Mouse (Mus musculus): ENCODE measurements around the gene Ppp4r2.

The Ppp4r2 gene

DNA sequence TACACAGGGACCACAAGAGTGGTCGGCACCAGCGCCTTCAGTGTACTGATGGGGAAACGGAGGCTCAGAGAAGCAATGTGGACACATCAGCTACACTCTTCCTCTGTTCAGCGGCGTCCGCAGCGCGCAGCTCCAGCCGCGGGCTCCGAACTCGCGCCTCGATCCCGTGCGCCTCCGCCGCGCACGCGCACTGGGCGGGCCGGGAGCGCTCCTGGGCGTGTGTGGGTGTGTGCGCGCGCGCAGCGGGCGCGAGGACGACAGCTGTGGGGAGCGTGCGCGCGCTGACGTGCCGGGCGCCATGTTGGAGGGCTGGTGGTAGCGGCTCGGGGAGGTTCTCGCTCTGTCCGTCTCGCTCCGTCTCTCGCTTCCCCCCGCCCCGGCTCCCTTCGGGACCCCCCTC is at the start of gene Ppp4r2:
Gene Ppp4r2 (plus strand): TSS at position 268 of the 400 bp plus-strand sequence.
- peak; percentile 63 for DNase-seq (ENCODE audit: low spot score)

DNA sequence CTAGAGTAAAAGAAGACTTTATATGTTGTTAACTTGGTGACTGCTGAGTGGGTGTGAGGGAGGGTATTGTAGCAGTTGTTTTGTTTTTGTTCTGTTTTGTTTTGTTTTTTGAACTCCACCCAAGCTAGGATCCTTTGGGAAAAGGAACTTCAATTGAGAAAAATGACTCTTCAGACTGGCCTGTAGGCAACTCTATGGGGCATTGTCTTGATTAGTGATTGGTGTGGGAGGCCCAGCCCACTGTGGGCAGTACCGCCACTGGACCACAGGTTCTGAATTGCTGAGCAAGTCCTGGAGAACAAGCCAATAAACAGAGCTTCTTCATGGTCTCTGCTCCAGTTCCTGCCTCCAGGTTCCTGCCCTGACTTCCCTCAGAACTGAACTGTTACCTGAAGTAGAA is 45.7 kb upstream of the Ppp4r2 start:
- no peak for DNase-seq (ENCODE audit: low spot score)

DNA sequence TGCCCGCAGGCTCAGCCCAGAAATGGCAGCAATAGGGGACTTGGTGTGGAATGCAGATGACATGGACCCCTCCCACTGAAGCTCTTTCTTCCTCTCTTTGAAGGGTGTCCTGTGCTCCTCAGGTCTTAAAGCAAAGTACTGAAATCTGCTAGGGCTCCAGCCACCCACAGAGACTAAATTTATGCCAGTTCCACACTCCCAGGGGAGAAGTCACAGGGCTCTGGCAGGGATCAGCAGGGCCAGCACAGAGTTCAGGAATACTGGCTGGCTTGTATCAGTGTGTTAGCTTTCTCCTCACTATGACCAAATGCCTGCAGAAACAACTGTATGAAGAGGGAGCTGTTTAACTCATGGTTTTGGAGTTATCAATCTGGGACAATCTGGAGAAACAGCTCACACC is 44.3 kb upstream of the Ppp4r2 start:
- DNase-seq (ENCODE audit: low spot score) = no peak

DNA sequence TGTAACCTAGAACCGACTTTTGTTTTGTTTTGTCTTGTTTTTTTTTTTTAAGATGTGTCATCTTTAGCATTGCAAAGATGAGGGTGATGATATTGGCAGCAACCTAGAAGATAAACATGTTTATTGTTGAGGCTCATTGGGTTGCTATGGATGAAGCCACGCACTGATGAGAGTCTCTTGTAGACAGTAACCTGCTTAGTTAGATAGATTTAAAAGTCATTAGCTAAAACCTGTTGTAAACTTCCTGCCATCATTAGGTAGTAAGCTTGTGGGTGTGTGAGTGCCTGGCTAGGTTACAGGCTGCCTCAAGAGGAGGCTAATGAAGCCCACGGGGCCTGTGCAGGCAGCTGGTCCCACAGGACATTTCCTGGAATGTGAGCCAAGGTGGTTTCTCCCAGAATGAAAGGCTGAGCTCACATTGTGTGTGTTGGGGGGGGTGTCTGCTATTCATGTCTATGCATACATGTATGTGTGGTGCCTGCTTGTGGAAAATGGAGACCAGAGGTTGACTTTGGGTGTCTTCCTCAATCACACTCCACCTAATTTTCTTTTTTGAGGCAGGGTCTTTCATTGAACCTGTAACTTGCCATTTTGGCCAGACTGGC is 41.3 kb upstream of the Ppp4r2 start:
- DNase-seq (ENCODE audit: low spot score) = no peak

DNA sequence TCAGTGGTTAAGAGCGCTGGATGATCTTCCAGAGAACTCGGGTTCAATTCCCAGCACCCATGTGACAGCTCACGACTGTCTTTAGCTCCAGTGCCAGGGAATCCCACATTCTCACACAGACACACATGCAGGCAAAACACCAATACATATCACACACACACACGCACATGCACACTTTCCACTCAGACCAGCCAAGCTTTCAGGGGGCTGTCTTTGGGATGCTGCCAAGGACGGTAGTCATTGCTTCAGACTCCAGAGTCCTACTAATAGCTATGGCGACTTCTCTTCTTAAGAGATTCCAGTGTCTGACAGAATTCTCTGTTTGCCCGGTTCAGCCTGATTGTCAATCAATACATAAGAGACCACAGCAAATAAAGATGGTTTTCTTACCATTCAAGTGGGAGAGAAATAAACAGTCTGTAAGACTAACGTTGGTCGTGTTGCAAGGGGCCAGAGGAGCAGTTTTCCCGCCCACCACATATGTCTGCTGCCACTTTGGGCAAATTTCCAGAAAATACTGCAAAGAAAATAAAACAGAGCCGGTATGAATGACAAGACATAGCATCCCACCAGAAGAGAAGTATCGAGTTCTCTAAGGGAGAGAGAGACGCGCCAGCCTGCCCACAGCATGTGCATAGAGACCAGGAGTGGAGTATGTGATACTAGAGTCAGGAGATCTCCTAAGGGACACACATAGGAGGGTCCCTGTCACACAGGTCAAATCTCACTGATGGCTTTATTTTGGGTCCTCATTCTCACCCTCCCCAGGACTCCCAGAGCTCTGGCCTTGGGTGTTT is 40.3 kb upstream of the Ppp4r2 start:
- DNase-seq (ENCODE audit: low spot score) = no peak

DNA sequence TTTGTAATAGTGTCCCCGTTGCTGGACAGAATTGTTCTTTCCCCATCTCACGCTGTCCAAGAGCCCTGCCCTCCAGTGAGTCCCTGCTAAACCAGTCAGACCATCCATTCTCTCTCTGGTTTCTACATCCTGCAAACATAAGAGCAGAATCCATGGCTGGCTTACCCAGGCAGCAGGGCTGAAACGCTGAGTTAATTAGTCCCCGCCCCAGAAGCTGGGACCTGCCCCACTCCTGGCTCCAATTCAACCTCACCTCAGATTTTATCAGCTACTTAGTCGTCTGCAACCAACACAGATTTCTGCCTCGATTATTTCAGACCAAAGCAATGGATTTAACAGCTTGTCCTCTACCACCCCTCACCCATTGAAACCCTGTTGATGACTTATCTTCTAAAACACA is 37.6 kb upstream of the Ppp4r2 start:
- no peak for DNase-seq (ENCODE audit: low spot score)

DNA sequence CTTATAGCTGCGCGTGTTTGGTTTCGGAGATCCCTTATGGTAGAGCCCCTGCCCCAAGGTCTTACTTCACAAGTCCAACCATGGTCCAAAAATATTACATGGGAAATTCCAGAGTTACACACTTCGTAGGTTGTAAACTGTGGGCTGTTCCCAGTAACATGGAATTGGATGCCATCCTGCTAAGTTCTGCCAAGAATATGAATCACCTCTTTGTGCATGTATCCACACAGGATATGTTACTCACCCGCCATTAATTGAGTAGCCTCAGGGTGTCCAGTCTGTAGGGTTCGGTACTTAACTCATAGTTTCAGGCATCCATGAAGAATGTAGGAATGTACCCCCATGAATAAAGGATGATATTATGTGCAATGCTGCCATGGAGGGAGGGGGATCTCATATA is 34.1 kb upstream of the Ppp4r2 start:
- DNase-seq (ENCODE audit: low spot score) = no peak

DNA sequence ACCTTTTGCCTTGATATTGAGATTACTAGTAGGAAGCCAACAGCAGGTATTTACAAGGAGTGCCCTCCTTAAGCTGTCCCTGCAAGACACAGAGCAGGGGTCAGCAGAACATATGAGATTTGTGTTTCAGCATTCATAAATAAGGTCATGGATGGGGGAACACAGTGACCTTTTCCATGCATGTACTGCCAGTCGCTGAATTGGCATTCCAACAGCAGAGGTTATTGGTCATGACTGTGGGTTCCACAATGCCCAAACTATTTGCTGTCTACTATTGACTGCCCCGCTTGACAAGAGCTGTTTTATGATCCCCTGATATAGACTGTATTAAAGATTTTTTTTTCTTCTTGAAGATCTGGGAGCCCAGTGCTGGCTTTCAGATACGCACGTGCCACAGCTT is 33.7 kb upstream of the Ppp4r2 start:
- no peak for DNase-seq (ENCODE audit: low spot score)

DNA sequence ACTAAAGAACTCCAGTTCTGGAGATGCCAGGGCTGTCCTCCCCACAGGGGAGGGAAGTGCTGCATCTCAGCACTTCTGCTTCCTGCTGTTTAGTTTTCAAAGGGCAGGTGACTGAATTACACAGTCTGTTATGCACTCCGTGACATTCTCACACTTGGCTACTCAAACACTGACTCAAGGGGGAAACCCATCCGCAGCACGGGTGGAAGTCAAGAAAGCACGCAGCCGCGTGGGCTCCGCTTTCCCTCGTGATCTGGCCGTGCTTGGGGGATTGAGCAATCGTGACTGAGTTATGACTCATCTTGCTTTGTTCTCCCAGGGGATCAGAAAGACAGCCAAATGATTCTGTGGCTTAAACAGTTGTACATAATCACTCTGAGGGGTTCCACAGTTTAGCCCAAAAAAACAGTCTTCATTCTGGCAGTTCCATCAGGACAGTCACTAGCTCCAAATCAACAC is 32.9 kb upstream of the Ppp4r2 start:
- no peak for DNase-seq (ENCODE audit: low spot score)

DNA sequence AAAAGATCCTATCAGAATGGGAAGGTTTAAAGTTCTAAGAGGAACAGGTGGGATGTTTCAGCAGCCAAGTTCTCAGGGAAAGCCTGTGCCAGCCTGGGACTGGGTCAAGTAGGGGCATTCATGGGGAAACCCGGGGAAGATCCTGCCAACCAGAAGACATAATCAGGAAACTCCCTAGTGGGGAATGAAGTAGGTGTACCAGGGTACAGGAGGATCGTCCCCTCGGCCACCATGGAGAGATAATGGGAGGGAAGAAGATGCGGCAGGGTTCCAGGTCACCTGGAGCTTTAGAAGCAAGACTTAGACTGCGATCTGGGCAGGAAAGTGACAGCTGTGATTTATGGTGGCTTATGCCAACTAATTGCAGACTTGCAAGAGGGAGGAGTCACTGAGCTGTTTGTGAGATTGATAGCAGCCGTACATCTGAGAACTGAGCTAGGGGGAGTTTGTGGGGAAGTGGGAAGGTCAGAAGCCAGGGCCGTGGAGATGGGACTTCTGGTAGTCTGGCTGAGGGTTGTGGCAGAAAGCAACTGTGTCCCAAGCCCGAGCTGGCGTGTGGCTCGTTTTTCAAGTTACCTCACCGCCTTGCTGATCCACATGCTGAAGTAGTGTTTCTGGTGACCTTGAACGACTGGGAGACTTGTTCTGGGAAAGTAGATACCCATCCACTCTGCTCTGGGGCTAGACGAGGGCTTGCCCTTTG is 30.9 kb upstream of the Ppp4r2 start:
- no peak for DNase-seq (ENCODE audit: low spot score)

DNA sequence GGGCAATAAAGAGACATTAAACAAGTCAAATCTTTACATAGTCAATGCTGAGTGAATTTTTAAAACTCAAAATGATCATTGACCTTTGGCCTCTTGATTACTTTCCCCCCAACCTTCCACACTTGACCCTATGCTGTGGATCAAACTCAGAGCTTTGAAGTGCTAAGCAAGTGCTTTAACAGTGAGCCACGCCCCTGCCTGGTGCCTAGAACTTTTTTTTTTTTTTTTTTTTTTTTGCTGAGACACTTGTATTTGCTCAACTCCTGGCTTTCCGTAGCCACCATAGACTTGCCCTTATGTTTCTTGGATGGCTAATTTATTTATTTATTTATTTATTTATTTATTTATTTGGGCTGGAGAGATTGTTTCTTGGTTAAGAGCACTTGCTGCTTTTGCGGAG is 30.2 kb upstream of the Ppp4r2 start:
- no peak for DNase-seq (ENCODE audit: low spot score)

DNA sequence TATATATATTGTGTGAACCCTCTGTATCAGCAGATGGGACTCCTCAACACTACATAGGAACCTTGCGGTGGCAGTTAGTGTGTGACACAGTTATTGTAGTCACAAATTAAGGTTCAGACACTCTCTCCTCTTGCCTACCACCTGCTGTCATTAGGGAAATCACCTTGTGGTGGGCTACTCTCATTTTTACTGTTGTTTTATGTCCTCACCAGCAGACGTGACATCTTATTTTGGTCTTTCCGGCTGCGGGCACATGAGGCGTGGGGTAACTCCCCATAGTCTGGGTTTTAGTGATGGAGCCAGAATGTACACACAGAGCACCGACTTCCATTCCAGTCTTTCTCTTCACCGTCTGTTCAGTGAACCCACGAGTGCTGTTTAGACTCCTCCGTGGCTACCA is 26.2 kb upstream of the Ppp4r2 start:
- DNase-seq (ENCODE audit: low spot score) = no peak

DNA sequence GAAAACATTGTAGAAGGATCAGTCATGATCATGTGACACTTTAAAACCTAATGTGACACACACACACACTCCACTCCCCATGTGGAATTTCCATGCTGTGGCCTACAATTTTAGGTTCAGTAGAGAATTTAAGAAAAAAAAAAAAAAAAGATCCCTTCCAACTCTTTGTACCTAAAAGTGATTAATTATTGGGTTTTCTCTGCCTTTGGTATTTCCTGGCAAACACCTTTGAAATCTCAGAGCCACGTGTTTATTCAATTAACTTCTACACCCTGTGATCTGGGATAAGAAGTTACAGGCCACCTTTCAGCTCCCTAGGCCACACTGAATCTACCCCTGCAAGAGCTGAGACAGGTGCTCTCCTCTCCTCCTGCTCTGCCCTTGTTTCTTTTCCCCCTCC is 25.7 kb upstream of the Ppp4r2 start:
- DNase-seq (ENCODE audit: low spot score) = no peak

DNA sequence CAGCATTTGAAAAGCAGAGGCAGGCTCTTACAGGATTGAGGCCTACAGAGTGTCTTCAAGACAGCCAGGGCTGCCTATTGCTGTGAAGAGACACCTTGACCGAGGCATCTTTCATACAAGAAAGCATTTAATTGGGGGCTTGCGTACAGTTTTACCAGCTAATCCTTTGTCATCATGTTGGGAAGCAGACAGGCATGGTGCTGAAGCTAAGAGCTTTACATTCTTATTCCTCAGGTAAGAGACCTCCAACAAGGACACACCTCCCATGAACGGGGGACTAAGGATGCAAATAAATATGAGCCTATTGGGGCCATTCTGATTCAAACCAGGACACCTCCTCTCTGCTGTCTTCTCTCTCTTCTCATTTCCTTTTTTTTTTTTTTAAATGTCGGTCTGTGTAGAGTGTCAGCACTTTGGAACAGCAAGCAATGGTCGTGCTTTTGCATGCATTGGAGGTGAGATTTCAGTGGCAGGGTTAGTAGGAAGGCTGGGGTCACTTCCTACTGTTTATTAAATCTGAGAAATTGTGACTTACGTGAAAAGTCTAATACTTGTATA is 25.1 kb upstream of the Ppp4r2 start:
- no peak for DNase-seq (ENCODE audit: low spot score)

DNA sequence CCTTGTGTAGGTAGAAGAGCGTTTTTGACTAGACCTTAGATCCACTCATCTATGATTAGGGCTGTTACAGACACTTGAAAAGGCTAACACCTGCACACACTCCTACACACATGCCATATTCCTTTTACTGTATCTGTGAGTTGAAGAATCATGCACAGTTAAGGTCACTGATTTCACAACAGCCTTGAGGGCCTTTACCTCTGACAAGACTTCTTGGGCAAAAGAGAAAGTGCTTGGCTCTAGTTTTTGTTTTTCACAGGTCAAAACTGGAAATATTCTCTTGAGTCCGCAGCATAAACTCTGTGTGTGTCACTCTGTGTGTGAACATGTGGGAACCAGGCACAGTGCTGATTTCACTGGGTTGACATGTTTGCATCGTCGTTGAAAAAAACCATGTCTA is 23.3 kb upstream of the Ppp4r2 start:
- no peak for DNase-seq (ENCODE audit: low spot score)

DNA sequence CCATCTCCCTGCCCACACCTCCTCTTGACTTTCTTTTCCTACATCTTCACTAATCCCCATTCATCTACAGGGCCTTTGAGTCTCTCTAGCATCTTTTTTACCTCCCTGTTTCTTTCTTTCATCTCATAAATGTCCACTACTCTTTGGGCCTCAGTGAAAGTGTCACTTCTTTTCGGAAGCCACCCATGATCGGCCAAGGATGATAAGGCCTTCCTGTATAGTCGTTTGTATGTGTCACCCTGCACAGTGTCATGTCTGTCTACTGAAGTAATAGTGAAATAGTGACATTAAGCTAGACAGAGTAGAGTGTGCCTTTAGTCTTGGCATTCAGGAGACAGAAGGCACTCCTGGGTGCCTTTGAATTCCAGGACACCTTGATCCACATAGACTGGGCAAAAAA is 21.7 kb upstream of the Ppp4r2 start:
- no peak for DNase-seq (ENCODE audit: low spot score)

DNA sequence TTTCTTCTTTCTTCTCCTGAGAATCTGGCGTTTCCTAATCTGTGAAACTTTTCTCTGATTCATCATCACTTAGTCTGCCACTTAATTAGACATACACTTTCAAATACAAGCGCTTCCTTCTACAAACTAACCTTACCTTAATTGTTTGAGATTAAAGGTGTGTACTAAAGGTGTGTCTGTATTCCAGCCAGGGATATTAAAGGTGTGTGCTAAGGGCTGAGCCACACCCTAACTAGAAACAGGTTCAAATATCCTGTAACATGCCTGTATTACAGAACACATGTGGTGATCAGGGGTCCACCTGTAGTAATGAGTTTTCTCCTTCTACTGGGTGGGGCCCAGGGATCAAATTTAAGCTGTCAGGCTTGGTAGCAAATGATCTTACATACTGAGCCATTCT is 12.1 kb upstream of the Ppp4r2 start:
- DNase-seq (ENCODE audit: low spot score) = no peak

DNA sequence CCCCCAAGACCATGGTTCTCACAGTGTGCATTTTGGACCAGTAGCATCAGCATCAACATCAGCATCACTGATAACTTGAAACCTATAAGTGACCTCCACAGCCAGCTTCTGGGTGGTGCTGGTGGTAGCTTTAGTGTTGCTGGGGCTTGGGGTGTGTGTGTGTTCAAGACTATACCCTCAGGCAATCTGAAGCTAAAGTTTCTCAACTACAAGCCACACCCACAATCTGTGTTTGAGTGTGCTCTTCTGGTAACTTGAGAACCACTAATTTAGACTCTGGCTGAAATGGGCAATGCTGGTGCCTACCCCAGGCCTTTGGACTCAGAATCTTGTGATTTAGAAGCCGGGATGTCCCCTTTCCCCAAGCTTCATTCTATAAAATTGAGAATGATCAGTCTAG is 10.1 kb upstream of the Ppp4r2 start:
- no peak for DNase-seq (ENCODE audit: low spot score)

DNA sequence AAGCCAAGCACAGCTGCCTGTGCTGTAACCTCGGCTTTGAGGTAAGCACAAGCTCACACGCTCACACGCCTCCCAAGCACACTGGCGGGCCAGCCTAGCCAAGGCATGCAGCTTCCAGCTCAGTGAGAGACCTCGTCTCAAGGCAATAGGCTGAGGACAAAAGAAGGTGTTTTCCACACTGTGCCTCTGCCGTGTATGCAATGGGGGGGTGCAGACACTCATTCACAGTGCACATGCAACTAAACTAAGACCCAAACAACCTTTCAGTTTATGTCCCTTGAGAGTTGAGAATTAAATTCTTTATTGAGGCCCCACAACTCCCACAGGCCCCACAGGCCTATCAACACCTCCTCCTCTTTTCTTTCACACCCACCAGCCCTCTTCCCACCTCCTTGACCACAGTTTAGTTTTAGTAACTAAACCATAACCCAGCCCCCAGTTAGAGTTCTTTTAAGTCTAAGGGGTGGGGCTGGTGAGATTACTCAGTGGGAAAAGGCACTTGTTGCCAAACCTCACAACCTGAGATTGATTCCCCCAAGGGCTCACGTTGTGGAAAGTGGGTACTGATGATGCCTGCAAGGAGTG is 8.9 kb upstream of the Ppp4r2 start:
- DNase-seq (ENCODE audit: low spot score) = no peak

DNA sequence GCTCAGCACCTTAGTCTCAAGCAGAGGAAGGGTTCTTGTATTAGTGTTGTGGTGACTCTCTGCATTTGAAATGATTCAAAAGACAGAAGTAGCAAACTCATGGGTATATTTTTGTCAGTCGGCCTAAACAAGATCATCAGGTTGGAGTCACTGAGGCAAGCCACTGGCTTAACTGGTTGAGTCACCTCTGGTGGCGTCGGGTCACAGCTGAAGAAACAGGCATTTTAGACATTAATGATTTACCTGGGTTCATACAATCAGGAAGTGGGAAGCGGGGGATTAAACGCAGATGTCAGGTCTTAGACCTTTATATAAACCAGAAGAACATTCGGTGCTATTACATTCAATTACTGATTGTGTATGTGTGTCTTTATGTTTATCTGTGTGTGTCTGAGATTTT is 7.4 kb upstream of the Ppp4r2 start:
- DNase-seq (ENCODE audit: low spot score) = no peak

DNA sequence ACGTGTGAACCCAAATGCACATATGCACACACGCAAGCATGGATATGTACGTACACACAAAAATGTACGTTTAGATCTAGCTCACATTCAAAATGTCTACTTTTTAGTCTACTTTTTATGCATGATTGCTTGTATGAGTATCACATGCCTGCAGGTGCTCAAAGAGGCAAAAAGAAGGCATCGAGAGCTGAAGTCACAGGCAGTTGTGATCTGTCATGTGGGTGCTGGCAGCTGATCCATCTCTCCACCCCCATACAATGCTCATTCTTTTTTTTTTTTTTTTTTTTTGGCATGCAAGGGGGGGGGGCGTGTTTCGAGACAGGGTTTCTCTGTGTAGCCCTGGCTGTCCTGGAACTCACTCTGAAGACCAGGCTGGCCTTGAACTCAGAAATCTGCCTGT is 4.9 kb upstream of the Ppp4r2 start:
- no peak for DNase-seq (ENCODE audit: low spot score)

DNA sequence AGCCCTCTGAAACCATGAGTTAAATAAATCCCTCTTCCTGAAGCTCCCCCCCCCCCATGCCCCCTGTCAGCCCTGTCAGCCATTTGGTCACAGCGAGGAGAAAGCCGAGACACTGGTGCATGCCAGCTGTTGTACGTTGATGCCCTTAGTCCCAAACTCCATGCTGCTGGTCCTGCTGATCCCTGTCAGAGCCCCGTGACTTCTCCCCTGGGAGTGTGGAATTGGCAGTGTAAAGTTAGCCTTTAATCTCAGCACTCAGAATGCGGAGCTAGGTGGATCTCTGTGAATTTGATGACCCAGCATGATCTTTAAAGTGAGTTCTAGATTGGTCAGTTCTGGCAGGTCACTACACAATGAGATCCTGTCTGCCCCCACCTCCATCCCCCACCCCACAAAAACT is 3.7 kb upstream of the Ppp4r2 start:
- no peak for DNase-seq (ENCODE audit: low spot score)

DNA sequence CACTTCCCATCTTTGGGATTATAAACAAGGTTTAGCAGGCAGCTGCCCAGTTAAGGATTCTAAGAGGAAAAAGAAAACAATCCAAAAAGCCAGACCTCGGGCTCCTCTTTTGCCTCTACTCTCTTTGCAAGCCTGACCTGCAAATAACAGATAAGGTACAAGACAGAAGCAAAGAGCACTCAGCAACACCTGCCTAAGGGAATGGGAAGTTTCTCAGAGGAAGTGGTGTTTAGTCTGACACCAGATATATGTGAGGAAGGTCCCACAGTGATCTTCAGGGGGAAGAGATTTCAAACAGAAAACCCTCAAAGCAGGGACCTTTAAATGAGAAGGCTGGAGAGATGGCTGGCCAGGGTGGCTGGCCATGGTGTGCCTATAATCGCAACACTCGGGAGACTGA is 2.2 kb upstream of the Ppp4r2 start:
- DNase-seq (ENCODE audit: low spot score) = no peak

Measured in urinary bladder, postnatal 10 days (tissue).